Comparison of ENCODE assay signal across 9 mouse cellular contexts in the genomic region with DNA sequence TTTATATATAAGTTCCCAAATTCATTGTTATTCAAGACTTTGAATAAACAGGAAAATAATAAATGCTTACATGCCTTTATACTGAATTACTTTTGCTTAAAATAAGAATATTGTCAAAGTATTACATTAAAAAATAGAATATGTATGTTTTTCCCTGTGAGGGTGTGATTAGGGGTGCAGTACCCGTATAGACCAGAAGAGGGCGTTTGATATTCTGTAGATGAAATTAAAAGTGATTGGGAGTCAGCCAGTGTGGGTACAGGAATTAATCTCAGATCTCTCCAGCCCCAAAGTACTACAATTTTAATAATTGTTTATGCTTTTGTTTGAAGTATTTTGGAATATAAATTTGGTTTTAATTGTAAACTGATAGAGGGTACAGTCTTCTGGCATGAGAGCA.
DNase-seq lines count a peak whose midpoint lies in the region; ATAC-seq and TF ChIP-seq lines count a peak whose summit lies in the region.
"Had no signal": no experiment of that assay in that cellular context is flagged by ENCODE, and none has a peak within 500 bp of the region (broad histone marks: within the 10 kb centered on the region; RNA-seq: fewer than 3 reads in every experiment).

No protein-coding gene starts in this region.

- no peaks in the 10 kb centered on the region for H3K4me1 ChIP-seq in lung, adult 2 months (ENCODE audit: control insufficient read depth, insufficient read depth, low read length)
- H3K4me1 ChIP-seq in MEL (ENCODE audit: control insufficient read depth in 1 of 2, insufficient read depth in 2 of 2, low read length in 2 of 2), result no peaks in the 10 kb centered on the region
- H3K4me1 ChIP-seq in embryonic facial prominence, embryonic 10.5 days, result no peaks in the 10 kb centered on the region
- no peaks in the 10 kb centered on the region for H3K4me1 ChIP-seq in intestine, embryonic 16.5 days (ENCODE audit: control insufficient read depth, insufficient read depth, low read length)
- H3K4me1 ChIP-seq: neural tube, embryonic 12.5 days had no signal

- H3K4me2 ChIP-seq in intestine, embryonic 16.5 days (ENCODE audit: low read depth, low read length), result no peak overlapping the region
- H3K4me2 ChIP-seq: neural tube, embryonic 12.5 days had no signal

- 0% methylated on average over 2 of the region's 2 CpGs for WGBS in lung, adult 2 months
- under 1% methylated on average over 2 of the region's 2 CpGs for WGBS in embryonic facial prominence, embryonic 10.5 days
- WGBS in intestine, embryonic 16.5 days, result 1% methylated on average over 2 of the region's 2 CpGs

- no peak overlapping the region for H3K27ac ChIP-seq in MEL (ENCODE audit: control insufficient read depth, low read depth, low read length)
- H3K27ac ChIP-seq in embryonic facial prominence, embryonic 10.5 days (replicated peaks), result no peak overlapping the region
- no peak overlapping the region for H3K27ac ChIP-seq in intestine, embryonic 16.5 days (ENCODE audit: low read length)
- H3K27ac ChIP-seq: neural tube, embryonic 12.5 days had no signal

- no peak for TF ChIP-seq CTCF in lung, adult 2 months (IDR thresholded peaks at IDR 0.05; ENCODE audit: insufficient read depth, low read length)
- peak; percentile 27 to 67 (median 56) for TF ChIP-seq CTCF in MEL (IDR thresholded peaks at IDR 0.05 in 2 of 3, conservative IDR thresholded peaks at IDR 0.05 in 1 of 3; ENCODE audit: control insufficient read depth in 1 of 3, insufficient read depth in 1 of 3, low read depth in 2 of 3, low read length in 3 of 3, poor library complexity in 1 of 3, severe bottlenecking in 1 of 3)

- TF ChIP-seq POLR2A in lung, adult 2 months (IDR thresholded peaks at IDR 0.05; ENCODE audit: borderline replicate concordance, extremely low read depth, low read depth, low read length), result no peak
- no peak for TF ChIP-seq POLR2A in MEL (IDR thresholded peaks at IDR 0.05; ENCODE audit: control insufficient read depth in 1 of 2, insufficient read depth in 1 of 2, low read depth in 1 of 2, low read length in 2 of 2, poor library complexity in 1 of 2)

- no peak overlapping the region for H3K9ac ChIP-seq in MEL (ENCODE audit: control insufficient read depth, low read depth, low read length, poor library complexity, severe bottlenecking)
- no peak overlapping the region for H3K9ac ChIP-seq in intestine, embryonic 16.5 days (ENCODE audit: low read depth, low read length)
- H3K9ac ChIP-seq: neural tube, embryonic 12.5 days had no signal

- no peaks in the 10 kb centered on the region for H3K27me3 ChIP-seq in MEL (ENCODE audit: control insufficient read depth in 1 of 2, insufficient read depth in 2 of 2, low read length in 2 of 2)
- no peaks in the 10 kb centered on the region for H3K27me3 ChIP-seq in embryonic facial prominence, embryonic 10.5 days (replicated peaks; ENCODE audit: low read depth, poor library complexity, severe bottlenecking)
- H3K27me3 ChIP-seq in intestine, embryonic 16.5 days (replicated peaks; ENCODE audit: control insufficient read depth, insufficient read depth, low read length), result no peaks in the 10 kb centered on the region
- H3K27me3 ChIP-seq: neural tube, embryonic 12.5 days had no signal

- no peaks in the 10 kb centered on the region for H3K36me3 ChIP-seq in MEL (ENCODE audit: control insufficient read depth in 1 of 2, insufficient read depth in 2 of 2, low read length in 2 of 2)
- no peaks in the 10 kb centered on the region for H3K36me3 ChIP-seq in embryonic facial prominence, embryonic 10.5 days (replicated peaks)
- no peaks in the 10 kb centered on the region for H3K36me3 ChIP-seq in intestine, embryonic 16.5 days (ENCODE audit: control insufficient read depth, insufficient read depth, low read length)
- H3K36me3 ChIP-seq: neural tube, embryonic 12.5 days had no signal

- no peak overlapping the region for H3K4me3 ChIP-seq in lung, adult 2 months (replicated peaks; ENCODE audit: extremely low read depth, low read depth, low read length)
- no peak overlapping the region for H3K4me3 ChIP-seq in MEL (ENCODE audit: control insufficient read depth in 1 of 2, insufficient read depth in 1 of 2, low read depth in 2 of 2, low read length in 2 of 2)
- no peak overlapping the region for H3K4me3 ChIP-seq in embryonic facial prominence, embryonic 10.5 days
- no peak overlapping the region for H3K4me3 ChIP-seq in intestine, embryonic 16.5 days (ENCODE audit: low read length)
- H3K4me3 ChIP-seq: neural tube, embryonic 12.5 days had no signal

- ATAC-seq in intestine, embryonic 16.5 days, result no peak

- DNase-seq in gastrocnemius, postnatal 10 days, result peak; percentile 10
- no peak for DNase-seq in gastrocnemius, adult 8-10 months (ENCODE audit: low spot score in 2 of 2)
- peak; percentile 10 for DNase-seq in lung, postnatal 10 days
- no peak for DNase-seq in lung, adult 2 months
- DNase-seq in MEL (ENCODE audit: low read depth, low spot score), result peak; percentile 68
- peak; percentile 11 for DNase-seq in embryonic facial prominence, embryonic 10.5 days (ENCODE audit: low spot score)
- DNase-seq in frontal cortex, postnatal 10 days (ENCODE audit: low spot score in 2 of 2), result no peak

- H3K9me3 ChIP-seq in MEL (replicated peaks; ENCODE audit: insufficient read depth, low read length), result no peaks in the 10 kb centered on the region
- H3K9me3 ChIP-seq in embryonic facial prominence, embryonic 10.5 days, result no peaks in the 10 kb centered on the region
- no peaks in the 10 kb centered on the region for H3K9me3 ChIP-seq in intestine, embryonic 16.5 days (ENCODE audit: control insufficient read depth, low read length)
- H3K9me3 ChIP-seq: neural tube, embryonic 12.5 days had no signal

- TF ChIP-seq RAD21 in MEL (IDR thresholded peaks at IDR 0.05; ENCODE audit: low read depth, low read length), result peak; percentile 66

- TF ChIP-seq EP300 in MEL (IDR thresholded peaks at IDR 0.05; ENCODE audit: low read depth in 1 of 2, low read length in 2 of 2), result no peak

- H3K79me2 ChIP-seq in MEL (ENCODE audit: control insufficient read depth, insufficient read depth, low read length, poor library complexity), result no peaks in the 10 kb centered on the region

TF ChIP-seq in MEL, 35 proteins besides CTCF, POLR2A, EP300 and RAD21:
- TF ChIP-seq MAX (IDR thresholded peaks at IDR 0.05; ENCODE audit: low read length), result no peak
- peak; percentile 59 for TF ChIP-seq ZC3H11A (IDR thresholded peaks at IDR 0.05; ENCODE audit: low read depth, low read length)
- TF ChIP-seq SMC3 (IDR thresholded peaks at IDR 0.05; ENCODE audit: low read depth, low read length), result peak; percentile 84

Comparison
In these comparisons a context has a peak if more than half of its experiments do, and no peak if none do; other contexts are left out.
1. DNase-seq: peak in gastrocnemius, postnatal 10 days (single experiment), lung, postnatal 10 days (single experiment), MEL (single experiment) and embryonic facial prominence, embryonic 10.5 days (single experiment); none in gastrocnemius, adult 8-10 months (0 of 2), lung, adult 2 months (single experiment) and frontal cortex, postnatal 10 days (0 of 2).